Mouse (Mus musculus) olfactory bulb, adult 2 months (tissue): ENCODE results near the gene Trappc12. TPM values are rescaled to one million over a fixed set of nuclear protein-coding genes. Genes with fewer than 3 reads are reported as not detected.

Experiments
- H3K27ac ChIP-seq: fragments of 200-500 bp; 2 replicates; pipeline ENCODE4 v1.5.1; 2012; ENCODE audit warnings: low read depth, low read length; ENCODE audit not compliant: insufficient read depth
- H3K4me1 ChIP-seq: fragments of 200-500 bp; 2 replicates; pipeline ENCODE4 v1.6.1; 2012; ENCODE audit warnings: low read length; ENCODE audit not compliant: control insufficient read depth, insufficient read depth
- H3K4me3 ChIP-seq: fragments of 200-500 bp; 2 replicates; pipeline ENCODE4 v1.5.1; 2012; ENCODE audit warnings: mild to moderate bottlenecking, low read depth, low read length, moderate library complexity; ENCODE audit not compliant: insufficient read depth
- CTCF ChIP-seq: fragments of 200-500 bp; IDR thresholded peaks from 2 replicates; pipeline ENCODE4 v1.5.1; 2012; ENCODE audit warnings: low read depth, mild to moderate bottlenecking, low read length, moderate library complexity; ENCODE audit not compliant: insufficient read depth
- POLR2A ChIP-seq: fragments of 200-500 bp; IDR thresholded peaks from 2 replicates; pipeline ENCODE4 v1.6.1; 2012; ENCODE audit warnings: mild to moderate bottlenecking, low read depth, low read length, moderate library complexity; ENCODE audit not compliant: insufficient read depth
- WGBS: fragments of 180-500 bp; shearing (Covaris S2); methylation state at CpG from one replicate; pipeline ENCODE4 v1.1.7; 2018; 5-methylcytosine and 5-hydroxymethylcytosine counted together
- polyA plus RNA-seq: library from polyadenylated mRNA; stranded (reverse); fragments of >200 nt; gene quantifications from 2 replicates; pipeline ENCODE4 v1.2.4, GENCODE M21; 2012; ENCODE audit warnings: low replicate concordance; ENCODE audit not compliant: missing spikeins, insufficient read depth, insufficient read length

Trappc12 gene
- not detected in 2 replicates for polyA plus RNA-seq

DNA sequence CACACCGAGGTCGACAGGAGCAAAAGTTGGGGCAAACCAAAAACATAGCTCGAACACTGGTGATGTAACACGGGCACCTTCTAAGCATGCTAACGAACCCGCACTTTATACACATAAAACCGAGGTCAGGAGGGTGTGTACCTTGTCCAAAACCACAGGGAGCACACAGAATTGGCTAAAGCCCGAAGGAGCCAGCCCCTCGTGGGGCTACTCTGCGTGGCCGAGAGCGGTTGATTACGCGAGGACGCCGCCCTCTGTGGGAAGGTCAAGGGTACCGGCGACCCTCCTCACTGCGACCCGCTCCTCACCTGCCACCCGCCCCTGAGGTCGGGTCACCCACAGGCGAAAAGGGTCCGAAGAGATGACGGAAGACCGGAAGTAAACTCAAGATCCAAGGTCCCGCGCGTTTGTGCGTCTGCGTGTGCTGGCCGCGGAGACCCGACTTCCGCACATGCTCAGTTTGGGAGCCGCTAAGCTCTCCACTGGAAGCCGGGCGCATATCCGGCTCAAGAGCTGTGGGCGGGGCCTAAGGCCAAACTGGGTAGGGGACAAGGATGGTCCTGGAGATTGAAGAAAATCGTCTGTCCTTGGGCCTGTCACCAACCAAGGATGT is at the start of gene Trappc12:
Gene Trappc12, minus strand, starts transcription at position 452 of the 613 bp plus-strand sequence.
- under 1% methylated on average over 41 of the region's 41 CpGs for WGBS
- H3K4me3 ChIP-seq, result peak within 1 kb of the TSS; percentile 71
- H3K27ac ChIP-seq, result peak within 1 kb of the TSS; percentile 55
- H3K4me1 ChIP-seq, result peaks cover 27% of the 10 kb centered on the region
- no peak for TF ChIP-seq CTCF
- 0 out of 2 replicates have a peak, but pooled peaks have one; percentile 35 for TF ChIP-seq POLR2A

DNA sequence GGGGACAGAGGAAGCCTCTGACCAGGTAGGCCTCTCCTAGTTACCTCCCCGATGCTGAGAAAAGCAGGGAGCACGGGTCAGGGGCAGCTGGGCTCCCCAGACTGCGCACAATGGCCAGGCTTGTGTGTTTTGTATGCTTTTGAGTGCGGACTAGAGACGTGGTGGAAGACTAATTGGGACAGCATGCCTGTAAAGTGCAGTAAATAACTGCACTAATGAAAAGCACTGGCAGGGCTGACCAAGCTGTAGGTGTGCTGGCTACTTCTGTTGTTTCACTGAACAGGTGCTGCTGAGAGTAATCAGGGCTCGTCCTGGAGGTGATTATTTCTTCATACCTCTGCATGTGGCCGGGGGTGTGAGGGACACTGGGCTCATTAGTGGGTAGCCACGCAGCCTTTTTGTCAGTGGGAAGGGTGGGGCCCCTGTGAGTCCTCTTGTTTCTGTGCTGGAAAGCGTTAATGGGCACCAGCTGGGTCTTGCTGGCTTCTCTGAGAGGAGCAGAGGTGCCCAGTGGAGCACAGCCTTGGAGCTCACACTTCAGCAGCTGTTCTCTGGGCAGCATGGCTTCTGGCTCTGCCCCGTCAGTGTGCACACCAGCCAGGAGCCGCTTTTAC is 49.6 kb upstream of the Trappc12 start:
- peaks cover 13% of the 10 kb centered on the region for H3K4me1 ChIP-seq
- no peak overlapping the region for H3K27ac ChIP-seq
- WGBS, result 64% methylated on average over 11 of the region's 11 CpGs
- TF ChIP-seq CTCF, result no peak
- H3K4me3 ChIP-seq, result no peak overlapping the region

DNA sequence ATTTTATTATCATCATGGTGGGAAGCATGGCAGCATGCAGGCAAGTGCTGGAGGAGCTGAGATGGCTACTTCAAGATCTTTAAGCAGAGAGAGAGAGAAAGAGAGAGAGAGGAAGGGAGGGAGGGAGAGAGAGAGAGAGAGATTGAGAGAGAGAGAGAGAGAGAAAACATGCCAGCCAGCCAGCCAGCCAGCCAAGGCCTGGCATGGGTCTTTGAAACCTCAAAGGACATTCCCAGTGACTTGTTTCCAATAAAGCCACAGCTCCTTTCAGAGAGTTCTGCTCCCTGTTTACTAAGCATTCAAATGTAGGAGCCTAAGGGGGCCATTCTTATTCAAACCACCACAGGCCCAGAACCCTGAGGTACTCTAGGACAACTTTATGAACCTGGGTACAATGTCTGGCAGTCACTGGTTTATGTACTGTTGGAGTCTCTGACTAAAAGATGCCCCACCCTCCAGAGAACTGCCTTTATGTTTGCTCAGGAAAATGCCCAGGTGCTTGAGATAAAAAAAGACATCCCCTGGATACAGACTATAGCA is 46.7 kb upstream of the Trappc12 start:
- H3K4me3 ChIP-seq, result no peak overlapping the region
- peaks cover 11% of the 10 kb centered on the region for H3K4me1 ChIP-seq
- TF ChIP-seq CTCF, result no peak
- TF ChIP-seq POLR2A, result no peak
- no peak overlapping the region for H3K27ac ChIP-seq

DNA sequence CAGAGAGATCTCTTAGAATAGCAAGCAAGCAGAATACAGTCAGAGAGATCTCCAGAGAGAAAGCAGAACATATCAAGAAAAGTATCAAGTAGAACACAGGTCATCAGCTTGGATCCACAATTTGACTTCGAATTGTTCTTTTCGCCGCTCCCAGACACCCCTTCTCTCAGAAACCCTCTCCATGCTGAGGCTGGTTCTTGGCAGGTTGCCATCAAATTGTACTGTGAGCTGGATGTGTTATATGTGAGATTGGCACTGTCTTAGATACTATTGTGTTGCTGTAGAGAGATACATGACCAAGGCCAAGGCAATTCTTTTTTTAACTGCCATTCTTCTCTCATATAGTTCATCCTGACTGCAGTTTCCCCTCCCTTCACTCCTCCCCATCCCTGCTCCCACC is 44.8 kb upstream of the Trappc12 start:
- TF ChIP-seq CTCF (no peak), POLR2A (no peak)
- WGBS, result 73% methylated on average over 3 of the region's 3 CpGs
- Histone ChIP-seq H3K4me3 (no peak overlapping the region), H3K27ac (no peak overlapping the region), H3K4me1 (peaks cover 15% of the 10 kb centered on the region)

DNA sequence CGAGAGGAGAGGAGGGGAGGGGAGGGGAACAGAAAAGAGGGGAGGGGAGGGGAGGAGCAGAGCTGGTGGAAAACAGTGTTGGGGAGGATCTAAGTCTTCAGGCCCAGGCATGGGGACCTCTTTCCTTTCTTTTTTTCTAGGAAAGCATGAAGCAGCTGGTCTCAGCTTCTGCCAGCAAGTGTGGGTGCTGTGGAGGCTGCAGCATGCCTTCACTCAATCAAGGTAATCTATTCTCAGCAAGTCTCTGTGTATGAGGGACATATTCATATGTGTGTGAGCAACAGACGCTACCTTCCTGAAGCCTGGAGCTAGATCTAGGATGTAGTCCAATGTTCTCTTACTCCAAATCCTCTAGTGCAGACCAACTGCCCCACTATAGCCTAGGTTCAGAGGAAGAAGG is 43.4 kb upstream of the Trappc12 start:
- no peak overlapping the region for H3K4me3 ChIP-seq
- WGBS, result 77% methylated on average over 2 of the region's 2 CpGs
- H3K27ac ChIP-seq, result no peak overlapping the region
- peaks cover 12% of the 10 kb centered on the region for H3K4me1 ChIP-seq
- TF ChIP-seq CTCF (no peak), POLR2A (no peak)

DNA sequence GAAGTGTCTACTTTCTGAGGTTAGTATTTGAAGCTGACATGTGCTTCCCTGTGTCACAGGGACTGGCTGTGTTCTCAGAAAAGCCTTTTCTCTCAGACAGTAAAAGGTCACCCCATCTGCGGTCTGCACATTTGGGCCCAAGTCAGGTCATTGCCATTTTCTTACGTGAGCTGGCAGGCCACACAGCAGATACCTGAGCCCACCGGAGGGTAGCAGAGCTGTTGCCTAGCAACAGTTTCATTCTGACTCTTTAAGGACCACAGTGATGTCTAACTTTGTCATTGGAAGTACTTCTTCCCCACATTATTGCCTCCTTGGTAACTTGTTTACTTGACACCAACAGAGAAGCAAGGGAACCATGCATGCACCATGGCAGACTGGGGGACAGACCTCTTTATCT is 42.3 kb upstream of the Trappc12 start:
- Histone ChIP-seq H3K4me3 (no peak overlapping the region), H3K4me1 (peaks cover 13% of the 10 kb centered on the region), H3K27ac (no peak overlapping the region)
- TF ChIP-seq CTCF (no peak), POLR2A (no peak)
- 75% methylated on average over 3 of the region's 3 CpGs for WGBS

DNA sequence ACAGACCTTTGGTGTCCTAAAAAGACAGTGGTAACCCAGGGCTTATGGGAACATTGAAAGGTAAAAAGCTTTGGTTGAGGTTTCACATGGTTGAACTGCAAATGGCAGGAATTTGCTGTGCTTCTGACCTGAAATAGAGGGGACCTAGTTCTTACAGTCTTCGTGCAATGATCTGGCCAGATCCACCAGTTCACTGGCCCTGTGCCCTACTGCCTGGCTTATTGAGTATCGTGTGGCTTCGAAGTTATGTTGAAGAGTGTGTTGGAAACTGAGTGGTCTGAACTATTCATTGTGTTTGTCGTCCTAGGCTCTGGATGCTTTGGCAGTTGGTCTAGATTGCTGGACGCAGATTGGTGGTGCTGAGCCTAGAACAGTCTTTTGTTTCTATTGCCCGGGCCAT is 36.0 kb upstream of the Trappc12 start:
- no peak overlapping the region for H3K27ac ChIP-seq
- no peak overlapping the region for H3K4me3 ChIP-seq
- no peak for TF ChIP-seq CTCF
- TF ChIP-seq POLR2A, result no peak
- H3K4me1 ChIP-seq, result peaks cover 30% of the 10 kb centered on the region
- 75% methylated on average over 6 of the region's 6 CpGs for WGBS

DNA sequence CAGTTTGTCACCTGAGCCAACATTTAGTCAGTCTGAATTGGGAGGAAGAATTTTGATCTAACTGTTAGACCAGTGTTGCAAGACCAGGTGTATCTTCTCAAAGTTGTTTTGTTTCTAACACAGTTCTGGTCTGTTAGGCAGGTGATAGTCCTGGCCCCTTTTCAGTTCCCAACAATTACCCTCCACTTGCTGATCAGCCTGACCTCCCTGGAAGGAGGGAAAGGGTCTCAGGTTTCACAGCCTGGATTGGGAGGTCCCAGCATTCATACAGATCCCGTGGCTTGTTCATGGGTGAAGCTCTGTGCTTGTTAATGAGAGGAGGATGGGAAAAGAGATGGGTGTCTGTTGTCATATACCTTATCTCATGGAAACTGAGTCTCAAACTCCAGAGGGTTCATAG is 35.0 kb upstream of the Trappc12 start:
- Histone ChIP-seq H3K4me1 (peaks cover 30% of the 10 kb centered on the region), H3K4me3 (no peak overlapping the region), H3K27ac (no peak overlapping the region)
- TF ChIP-seq CTCF, result no peak
- TF ChIP-seq POLR2A, result no peak
- WGBS, result 75% methylated on average over 1 of the region's 1 CpGs

DNA sequence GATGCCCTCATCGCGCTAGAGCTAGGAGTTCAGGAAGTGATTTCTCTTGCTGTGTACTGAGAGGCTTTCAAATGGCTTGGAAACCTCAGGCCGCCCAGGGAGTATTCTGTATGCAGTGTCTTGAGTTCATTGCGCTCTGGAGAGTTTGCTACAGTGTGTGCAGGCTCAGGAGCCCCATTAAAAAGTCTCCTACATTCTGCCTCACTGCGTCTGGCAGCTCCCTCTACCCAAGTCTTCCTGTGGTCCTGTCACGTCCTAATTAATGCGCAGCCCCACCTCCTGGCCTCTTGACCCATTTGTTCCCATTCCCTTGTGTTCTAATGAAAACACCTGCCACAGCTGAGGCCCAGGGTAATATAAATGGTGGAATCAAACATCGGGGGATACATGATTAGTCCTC is 34.6 kb upstream of the Trappc12 start:
- H3K4me1 ChIP-seq, result peaks cover 28% of the 10 kb centered on the region
- no peak overlapping the region for H3K27ac ChIP-seq
- TF ChIP-seq CTCF, result no peak
- no peak for TF ChIP-seq POLR2A
- 63% methylated on average over 8 of the region's 8 CpGs for WGBS
- H3K4me3 ChIP-seq, result no peak overlapping the region
